Mouse (Mus musculus) frontal cortex, postnatal 10 days (tissue): ENCODE measurements around the gene Rprd2.
"Not testable (repeated sequence)": the region's sequence is repeated elsewhere in the genome, so short reads cannot be mapped to it uniquely, and the experiment has no call there.

ENCODE experiments used
- DNase-seq, 2 experiments: peaks; one replicate each; pipeline ENCODE4 v3.0.0; 2022; ENCODE audit warnings: low spot score in 2 of 2, mixed read lengths in 1 of 2

Gene Rprd2

GRCm38 (mm10) chr3:95818026-95818511 is 594 bp downstream of the Rprd2 start:
- DNase-seq: no peak

DNA sequence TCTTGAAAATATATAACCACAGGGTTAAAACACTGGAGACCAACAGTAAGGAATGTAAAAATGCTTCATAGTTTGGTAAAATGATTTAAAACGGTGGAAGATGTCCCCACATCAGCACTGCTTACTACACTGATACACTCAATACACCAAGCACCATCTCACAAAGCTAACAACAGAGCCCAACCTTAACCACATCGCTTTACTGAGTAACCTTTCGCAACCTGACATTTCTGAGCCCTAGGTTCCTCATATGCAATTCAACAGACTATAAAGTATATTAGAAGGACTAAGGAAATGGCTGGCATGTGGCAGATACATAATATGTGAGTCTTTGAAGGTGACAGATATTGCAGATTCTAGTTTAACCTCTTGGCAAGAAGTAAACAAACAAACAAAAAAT is 2.0 kb downstream of the Rprd2 start:
- no peak for DNase-seq

DNA sequence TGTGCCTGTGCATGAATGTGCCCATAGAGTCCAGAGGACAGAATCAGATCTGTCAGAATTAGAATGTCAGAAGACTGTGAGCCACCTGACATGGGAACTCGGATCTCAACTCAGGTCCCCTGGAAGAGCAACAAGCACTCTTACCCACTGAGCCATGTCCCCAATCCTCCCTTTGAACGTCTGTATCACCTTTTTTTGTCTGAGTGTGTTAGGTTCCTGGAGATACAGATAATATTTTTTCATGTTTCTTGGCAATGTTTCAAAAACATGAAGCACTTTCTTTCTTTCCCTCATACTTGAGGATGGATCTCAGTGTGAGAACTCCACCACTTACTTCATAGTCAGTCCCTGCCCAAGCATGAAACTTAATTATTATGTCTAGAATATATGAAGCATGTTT is 10.3 kb downstream of the Rprd2 start:
- no peak for DNase-seq

- DNase-seq: not testable (repeated sequence)
Observed at GRCm38 (mm10) chr3:95807630-95808029, 11.0 kb downstream of the Rprd2 start.

GRCm38 (mm10) chr3:95806677-95807076 is 12.0 kb downstream of the Rprd2 start:
- DNase-seq: no peak

DNA sequence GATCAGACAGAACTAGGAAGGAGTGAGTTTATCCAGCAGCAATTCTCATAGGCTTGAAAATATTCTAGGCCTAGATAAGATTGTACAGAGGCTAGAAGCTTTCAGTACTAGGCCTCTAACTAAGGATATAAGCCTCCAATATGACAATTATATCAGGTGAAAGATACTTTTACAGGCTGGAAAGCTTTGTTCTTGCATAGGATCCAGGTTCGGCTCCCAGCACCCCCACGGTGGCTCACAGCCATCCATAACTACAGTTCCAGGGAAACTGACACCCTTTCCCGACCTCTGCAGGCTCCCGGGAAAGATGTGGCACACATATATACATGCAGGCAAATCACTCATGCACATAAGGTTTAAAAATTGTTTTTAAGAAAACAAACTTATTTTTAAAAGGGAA is 14.8 kb downstream of the Rprd2 start:
- no peak for DNase-seq

DNA sequence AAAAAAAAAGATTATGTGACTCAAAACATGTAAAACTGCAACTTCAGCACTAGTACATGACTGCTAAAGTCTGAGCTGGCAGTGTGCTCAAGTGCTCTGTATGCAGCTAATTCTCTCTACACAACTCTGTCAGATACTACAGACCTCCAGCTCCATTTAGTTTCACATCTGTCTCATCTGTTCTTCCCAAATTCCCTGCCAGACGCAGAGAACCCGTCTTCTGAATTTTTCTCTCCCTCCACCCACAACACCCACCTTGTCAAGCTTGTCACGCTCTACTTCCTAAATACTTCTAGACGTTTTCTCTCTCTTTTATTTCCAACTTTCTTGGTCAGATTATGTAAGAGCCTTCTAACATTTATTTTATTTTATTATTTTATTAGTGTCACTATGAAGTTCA is 19.9 kb downstream of the Rprd2 start:
- no peak for DNase-seq

GRCm38 (mm10) chr3:95794299-95794698 is 24.4 kb downstream of the Rprd2 start:
- DNase-seq: no peak

GRCm38 (mm10) chr3:95793662-95794061 is 25.0 kb downstream of the Rprd2 start:
- no peak for DNase-seq

DNA sequence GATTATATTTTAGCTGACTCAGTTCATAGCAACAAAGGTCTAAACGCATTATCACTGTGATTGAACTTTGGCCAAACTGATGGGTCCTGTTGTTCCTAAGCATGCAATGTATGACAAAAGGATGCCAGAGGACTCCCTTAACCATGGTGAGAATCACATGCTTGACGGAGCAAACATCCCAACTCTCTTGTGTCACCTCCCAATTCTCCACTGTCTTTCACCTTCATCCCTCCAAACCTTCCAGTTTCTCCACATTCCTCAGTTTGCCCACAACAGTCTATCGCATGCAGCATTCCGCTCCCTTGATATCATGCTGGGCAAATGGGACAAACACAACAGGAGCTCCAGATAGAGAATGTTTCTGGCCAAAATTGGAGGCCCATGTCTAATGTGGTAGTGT is 33.2 kb downstream of the Rprd2 start:
- DNase-seq: no peak

- DNase-seq: no peak
Observed at GRCm38 (mm10) chr3:95771985-95772384, 46.7 kb downstream of the Rprd2 start.

GRCm38 (mm10) chr3:95765534-95765933 is 53.1 kb downstream of the Rprd2 start:
- no peak for DNase-seq

DNA sequence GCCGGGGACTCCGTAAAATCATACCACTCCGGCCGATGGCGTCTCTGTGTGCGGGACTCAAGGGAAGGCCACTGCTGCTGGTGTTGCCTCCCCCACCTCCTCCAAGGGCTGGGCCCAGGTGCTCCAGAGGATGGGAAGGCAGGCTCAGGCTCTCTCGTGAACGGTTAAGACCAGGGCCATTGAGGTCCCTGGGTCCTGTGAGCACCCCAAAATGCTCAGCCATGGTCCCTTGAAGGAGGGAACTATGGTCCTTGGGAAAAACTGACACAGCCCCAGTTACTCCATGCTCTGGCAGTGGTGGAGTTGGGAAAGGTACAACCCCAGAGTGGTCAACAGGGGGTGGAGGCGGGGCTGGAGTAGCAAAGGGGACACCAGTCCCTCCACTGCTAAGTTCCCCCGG is 54.9 kb downstream of the Rprd2 start:
- no peak for DNase-seq

- DNase-seq: no peak
Observed at GRCm38 (mm10) chr3:95762961-95763360, 55.7 kb downstream of the Rprd2 start.

DNA sequence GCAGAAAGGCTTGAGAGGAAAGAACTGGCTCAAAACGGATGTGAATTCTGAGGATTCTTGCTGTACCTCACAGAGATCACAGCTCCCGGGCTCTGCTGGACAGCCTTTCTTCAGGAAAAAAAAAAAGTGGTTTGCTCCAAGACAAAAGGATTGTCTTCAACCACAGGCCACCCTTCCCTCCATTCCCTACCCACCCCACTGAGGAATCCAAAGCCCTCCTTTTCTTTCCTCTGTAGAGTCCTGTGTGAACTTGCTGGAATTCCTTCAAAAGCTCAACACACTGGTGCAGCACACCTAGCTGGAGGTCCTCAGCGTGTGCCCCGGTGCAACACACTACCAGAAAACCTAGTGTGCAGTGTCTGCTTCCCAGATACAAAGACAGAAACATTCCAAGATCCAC is 56.9 kb downstream of the Rprd2 start:
- DNase-seq: no peak

GRCm38 (mm10) chr3:95760656-95761055 is 58.0 kb downstream of the Rprd2 start:
- DNase-seq: no peak

DNA sequence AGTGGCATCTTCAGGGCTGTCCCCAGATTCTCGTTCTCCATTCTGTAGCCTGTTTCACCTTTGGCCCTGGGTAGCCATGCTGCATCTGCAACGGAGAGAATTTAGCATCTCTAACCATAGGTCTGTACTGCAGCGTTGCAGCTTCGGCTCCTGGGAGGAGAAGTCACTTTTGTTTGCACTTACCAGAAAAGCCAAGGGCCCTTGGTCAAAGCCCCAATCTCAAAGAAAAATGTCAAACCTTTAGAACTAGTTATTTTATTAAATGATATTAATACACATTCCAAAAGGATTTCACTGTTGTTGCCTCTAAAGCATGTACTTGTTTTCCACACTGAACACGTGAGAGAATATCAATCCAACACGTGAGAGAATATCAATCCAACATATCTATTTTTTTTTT is 58.6 kb downstream of the Rprd2 start, which contains the start of gene Tars2:
Gene Tars2, minus strand, starts transcription at position 101 of the 400 bp plus-strand sequence.
- no peak for DNase-seq

- no peak for DNase-seq
Observed at GRCm38 (mm10) chr3:95758467-95759218, 60.0 kb downstream of the Rprd2 start.

- DNase-seq: no peak
Observed at GRCm38 (mm10) chr3:95756808-95757207, 61.9 kb downstream of the Rprd2 start.

- DNase-seq: peak; percentile 92 to 93
Observed at GRCm38 (mm10) chr3:95754345-95755206, 64.1 kb downstream of the Rprd2 start.

GRCm38 (mm10) chr3:95752935-95753334 is 65.7 kb downstream of the Rprd2 start:
- DNase-seq: no peak

GRCm38 (mm10) chr3:95740406-95740805 is 78.3 kb downstream of the Rprd2 start:
- peak in 1 of 2 experiments; percentile 41 for DNase-seq
